ENCODE assay signal across 9 mouse cellular contexts in genomic region chr2:136679280-136680221, GRCm38 (mm10). TPM values are rescaled to one million over a fixed set of nuclear protein-coding genes. Genes with fewer than 3 reads are reported as not detected.
DNase-seq lines count a peak whose midpoint lies in the region; ATAC-seq lines count a peak whose summit lies in the region.
"Had no signal": no experiment of that assay in that cellular context is flagged by ENCODE, and none has a peak within 500 bp of the region (broad histone marks: within the 10 kb centered on the region; RNA-seq: fewer than 3 reads in every experiment).

No protein-coding gene starts in this region.

- intact Hi-C loops in left cerebral cortex, postnatal 10 days (cut with DNase I) = loop anchor here (2.0 kb wide), 1 partner anchor 33 kb away; the partner anchor contains the start of gene Snap25

- peak; percentile 86 for ATAC-seq in intestine, embryonic 14.5 days (replicated peaks; ENCODE audit: low FRiP score, low TSS enrichment, low read depth)
- ATAC-seq in megakaryocyte-erythroid progenitor cell, adult 5-6 weeks (replicated peaks; ENCODE audit: low FRiP score, low TSS enrichment, poor library complexity, severe bottlenecking) = peak; percentile 37; the same call in 1 of the 2 replicates

- H3K4me1 ChIP-seq in intestine, embryonic 14.5 days (replicated peaks; ENCODE audit: control insufficient read depth, insufficient read depth, low read length) = peaks cover 24% of the 10 kb centered on the region

- 2% methylated on average over 24 of the region's 24 CpGs for WGBS in intestine, embryonic 14.5 days

- H3K9ac ChIP-seq in intestine, embryonic 14.5 days (ENCODE audit: low read length) = peak overlapping the region; percentile 66

- peak overlapping the region; percentile 41 for H3K4me3 ChIP-seq in intestine, embryonic 14.5 days (ENCODE audit: low read depth, low read length)

- H3K36me3 ChIP-seq in intestine, embryonic 14.5 days (ENCODE audit: control insufficient read depth, insufficient read depth, low read length) = no peaks in the 10 kb centered on the region

- DNase-seq in adrenal gland, postnatal 10 days = peak; percentile 88
- DNase-seq in embryo, embryonic 9.5 days (ENCODE audit: extremely low spot score) = peak; percentile 86
- peak; percentile 46 to 71 for DNase-seq in gastrocnemius, postnatal 4 days (ENCODE audit: low spot score in 2 of 2)
- DNase-seq in intestine, embryonic 14.5 days (ENCODE audit: low spot score) = peak; percentile 76
- DNase-seq in left cerebral cortex, postnatal 10 days (ENCODE audit: extremely low spot score in 1 of 2, low spot score in 2 of 2) = peak; percentile 70 to 86
- peak; percentile 44 for DNase-seq in right cerebral cortex, postnatal 4 days
- DNase-seq in thymus, postnatal 36 days = no peak

- H3K4me2 ChIP-seq in intestine, embryonic 14.5 days (ENCODE audit: low read length) = peak overlapping the region; percentile 89

- no peaks in the 10 kb centered on the region for H3K9me3 ChIP-seq in intestine, embryonic 14.5 days (ENCODE audit: control insufficient read depth, low read length)

- H3K27ac ChIP-seq in intestine, embryonic 14.5 days (ENCODE audit: low read depth) = peak overlapping the region; percentile 85
- H3K27ac ChIP-seq: macrophage had no signal

- H3K27me3 ChIP-seq in intestine, embryonic 14.5 days (replicated peaks; ENCODE audit: control insufficient read depth, insufficient read depth, low read length) = no peaks in the 10 kb centered on the region

RNA-seq across cellular contexts. Expression of gene Snap25, which starts 33.7 kb away (rescaled TPM):
- 10 to 100 TPM; 35.2 to 43.5 TPM for total RNA-seq in adrenal gland, postnatal 10 days (2021)
- total RNA-seq in gastrocnemius, postnatal 4 days (2021) = under 1 TPM in 1 of 2 experiments, not detected in 1; 0.15 TPM
- polyA plus RNA-seq in intestine, embryonic 14.5 days (2014; fragmentation: Nextera tagmentation; extraction: Ambion mirVana) = 9.5 and 9.6 TPM in 2 replicates
- 1,000 to 10,000 TPM; 1,204 to 1,224 TPM for total RNA-seq in left cerebral cortex, postnatal 10 days (2021)
- total RNA-seq in megakaryocyte-erythroid progenitor cell, adult 5-6 weeks (2014; fragmentation: Nextera tagmentation) = not detected in 2 replicates
- total RNA-seq in megakaryocyte-erythroid progenitor cell, adult 5-6 weeks (2017) = not detected in 2 replicates
- polyA plus RNA-seq: macrophage had no signal

Comparison
In these comparisons a context has a peak if more than half of its experiments do, and no peak if none do; other contexts are left out.
1. DNase-seq: peak in adrenal gland, postnatal 10 days (single experiment), embryo, embryonic 9.5 days (single experiment), gastrocnemius, postnatal 4 days (2 of 2), intestine, embryonic 14.5 days (single experiment), left cerebral cortex, postnatal 10 days (2 of 2) and right cerebral cortex, postnatal 4 days (single experiment); none in thymus, postnatal 36 days (0 of 2).
2. RNA of gene Snap25, which starts 33.7 kb away (total RNA-seq): 1,204 to 1,224 TPM in left cerebral cortex, postnatal 10 days and 35.2 to 43.5 TPM in adrenal gland, postnatal 10 days; 0.15 TPM in gastrocnemius, postnatal 4 days and not detected in megakaryocyte-erythroid progenitor cell, adult 5-6 weeks; every median in the first group is over 10 times any median in the second.